Mouse (Mus musculus): Measurements from ENCODE around the gene 3110082I17Rik.

- TF ChIP-seq CTCF (IDR thresholded peaks at IDR 0.05; ENCODE audit: low read depth) (no peak), EP300 (IDR thresholded peaks at IDR 0.05; ENCODE audit: low read depth) (no peak)
These were observed 56.6 kb downstream of the 3110082I17Rik start for GRCm38 (mm10) chr5:139403692-139404260.

Data from liver, embryonic 14.5 days (tissue).